Mouse (Mus musculus) layer of hippocampus, adult 9-11 months (tissue): ENCODE measurements at regions not wholly inside any gene's neighbourhood (a gene's known extent, or its start where the extent isn't known, plus 50 kb on each side); places are given as distances from the start of the nearest gene placed in this dataset.

Experiments
- DNase-seq: peaks from one replicate; pipeline ENCODE4 v3.0.0; 2022

GRCm38 (mm10) chr2:28351445-28351844, 95.2 kb upstream of the Ppp1r26 start:
- no peak for DNase-seq

- no peak for DNase-seq
Observed at GRCm38 (mm10) chr2:28352903-28353302, 93.7 kb upstream of the Ppp1r26 start.

GRCm38 (mm10) chr2:28362199-28362598, 84.4 kb upstream of the Ppp1r26 start:
- DNase-seq = no peak

GRCm38 (mm10) chr2:28364623-28365022, 82.0 kb upstream of the Ppp1r26 start:
- DNase-seq = no peak

GRCm38 (mm10) chr2:28365756-28366155, 80.8 kb upstream of the Ppp1r26 start:
- no peak for DNase-seq

- DNase-seq = peak; percentile 33
Observed at GRCm38 (mm10) chr2:28374838-28375237, 71.8 kb upstream of the Ppp1r26 start.

GRCm38 (mm10) chr2:28377948-28378822, 68.4 kb upstream of the Ppp1r26 start:
- peak; percentile 74 for DNase-seq

- no peak for DNase-seq
Observed at GRCm38 (mm10) chr2:28382051-28382802, 64.4 kb upstream of the Ppp1r26 start.

- no peak for DNase-seq
Observed at GRCm38 (mm10) chr2:28384875-28385274, 61.7 kb upstream of the Ppp1r26 start.

- no peak for DNase-seq
Observed at GRCm38 (mm10) chr2:28386784-28387183, 59.8 kb upstream of the Ppp1r26 start.

GRCm38 (mm10) chr2:28387422-28387836, 59.2 kb upstream of the Ppp1r26 start:
- DNase-seq = peak; percentile 81

GRCm38 (mm10) chr2:28387926-28388325, 58.7 kb upstream of the Ppp1r26 start:
- DNase-seq = no peak

- DNase-seq = no peak
Observed at GRCm38 (mm10) chr2:28389703-28390102, 56.9 kb upstream of the Ppp1r26 start.

- DNase-seq = no peak
Observed at GRCm38 (mm10) chr2:28395391-28395790, 51.2 kb upstream of the Ppp1r26 start.
